Mouse (Mus musculus) embryonic facial prominence, embryonic 14.5 days (tissue): ENCODE results near the gene Mccc1. TPM values are rescaled to one million over a fixed set of nuclear protein-coding genes. Genes with fewer than 3 reads are reported as not detected.

Source experiments
- ATAC-seq: fragments of 200-750 bp; cut with Nextera tagmentation; 2 replicates; pipeline ENCODE4 v1.8.0; 2017; ENCODE audit warnings: low read depth, moderate number of reproducible peaks, moderate TSS enrichment
- DNase-seq: peaks from one replicate; pipeline ENCODE4 v3.0.0-alpha.2; 2015; ENCODE audit warnings: low spot score
- H3K27ac ChIP-seq: fragments of 300-500 bp; sonication (generic); replicated peaks from 2 replicates; pipeline ENCODE4 v1.5.1; 2014; ENCODE audit warnings: low read depth, mild to moderate bottlenecking, low read length, moderate library complexity
- H3K27me3 ChIP-seq: fragments of 300-500 bp; sonication (generic); replicated peaks from 2 replicates; pipeline ENCODE4 v1.6.1; 2014; ENCODE audit warnings: low read length; ENCODE audit not compliant: control insufficient read depth, insufficient read depth
- H3K36me3 ChIP-seq: fragments of 300-500 bp; sonication (generic); 2 replicates; pipeline ENCODE4 v1.6.1; 2014; ENCODE audit warnings: low read length, mixed read lengths; ENCODE audit not compliant: control insufficient read depth, insufficient read depth
- H3K4me1 ChIP-seq: fragments of 300-500 bp; sonication (generic); 2 replicates; pipeline ENCODE4 v1.6.1; 2014; ENCODE audit warnings: antibody characterized with exemption, low read length; ENCODE audit not compliant: control insufficient read depth, insufficient read depth
- H3K4me2 ChIP-seq: fragments of 300-500 bp; sonication (generic); 2 replicates; pipeline ENCODE4 v1.6.1; 2014; ENCODE audit warnings: low read depth, mild to moderate bottlenecking, low read length, moderate library complexity, mixed read lengths
- H3K4me3 ChIP-seq: fragments of 300-500 bp; sonication (generic); 2 replicates; pipeline ENCODE4 v1.5.1; 2014; ENCODE audit warnings: low read depth, mild to moderate bottlenecking, low read length
- H3K9ac ChIP-seq: fragments of 300-500 bp; sonication (generic); 2 replicates; pipeline ENCODE4 v1.6.1; 2014; ENCODE audit warnings: low read depth, mild to moderate bottlenecking, low read length, moderate library complexity, mixed read lengths
- H3K9me3 ChIP-seq: fragments of 300-500 bp; sonication (generic); 2 replicates; pipeline ENCODE4 v1.6.1; 2016; ENCODE audit warnings: low read length; ENCODE audit not compliant: control insufficient read depth
- WGBS: fragments of 180-500 bp; shearing (Covaris S2); extraction: QIAGEN DNeasy Blood & Tissue Kit; methylation state at CpG from one replicate; pipeline ENCODE4 v1.1.7; 2014; 5-methylcytosine and 5-hydroxymethylcytosine counted together
- polyA plus RNA-seq: library from polyadenylated mRNA; unstranded; fragments of >200 nt; fragmentation: Nextera tagmentation; extraction: Ambion mirVana; gene quantifications from 2 replicates; pipeline ENCODE4 v1.2.1, GENCODE M21; 2014

Gene Mccc1
- polyA plus RNA-seq, 1 experiment from 2014 or later: 25.0 TPM

GRCm38 (mm10) chr3:35922522-35922921 lies 78.0 kb downstream of the Mccc1 start:
- whole genome bisulfite sequencing: 72% methylated on average over 4 of the region's 4 CpGs
- Histone ChIP-seq H3K36me3 (peaks cover 9% of the 10 kb centered on the region), H3K27ac (no peak overlapping the region), H3K4me1 (no peaks in the 10 kb centered on the region), H3K9me3 (no peaks in the 10 kb centered on the region), H3K4me2 (no peak overlapping the region), H3K9ac (no peak overlapping the region), H3K27me3 (no peaks in the 10 kb centered on the region), H3K4me3 (no peak overlapping the region)
- no peak for ATAC-seq
- no peak for DNase-seq

DNA sequence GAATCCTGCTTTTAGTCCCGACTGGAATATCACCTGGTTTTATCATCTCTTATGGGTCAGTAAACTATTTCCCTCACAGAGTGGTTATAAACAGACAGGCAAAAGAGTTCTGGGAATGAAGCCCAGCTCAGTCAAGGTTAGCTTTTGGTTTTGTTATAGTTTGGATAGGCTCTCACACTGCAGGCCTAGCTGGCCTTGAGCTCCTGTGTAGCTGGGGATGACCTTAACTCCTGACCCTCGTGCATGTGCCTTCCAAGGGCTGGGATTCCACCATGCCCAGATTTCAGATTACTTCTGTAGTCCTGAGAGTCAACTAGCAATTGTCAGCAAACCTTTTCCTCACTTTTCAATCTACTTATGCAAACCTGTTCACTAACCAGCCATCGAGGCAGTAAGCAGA lies 82.2 kb downstream of the Mccc1 start:
- Histone ChIP-seq H3K4me3 (no peak overlapping the region), H3K27me3 (no peaks in the 10 kb centered on the region), H3K27ac (no peak overlapping the region), H3K4me1 (no peaks in the 10 kb centered on the region), H3K36me3 (peaks cover 42% of the 10 kb centered on the region), H3K4me2 (no peak overlapping the region), H3K9me3 (no peaks in the 10 kb centered on the region), H3K9ac (no peak overlapping the region)
- no peak for DNase-seq
- WGBS: 89% methylated on average over 3 of the region's 3 CpGs
- no peak for ATAC-seq

Other genes starting within 250 kb of the Mccc1 start
- 36.5 and 40.2 TPM in 2 replicates for gene Atp11b, start 246.6 kb downstream of the Mccc1 start, polyA plus RNA-seq
- gene Dcun1d1, start 63.2 kb downstream of the Mccc1 start, polyA plus RNA-seq: 84.4 and 89.6 TPM in 2 replicates
- not detected in 2 replicates for gene Ccdc144b, start 52.9 kb upstream of the Mccc1 start, polyA plus RNA-seq
- gene Acad9, start 65.3 kb upstream of the Mccc1 start, polyA plus RNA-seq: 85.2 and 86.0 TPM in 2 replicates
- 7.1 and 8.4 TPM in 2 replicates for gene D3Ertd254e, start 150.3 kb upstream of the Mccc1 start, polyA plus RNA-seq
- 0.35 and 0.72 TPM in 2 replicates for gene Qrfpr, start 221.6 kb upstream of the Mccc1 start, polyA plus RNA-seq